Mouse (Mus musculus) bone marrow, adult 2 months (tissue): ENCODE measurements around the gene Pard3.

Experiments
- CTCF ChIP-seq: fragments of 200-500 bp; IDR thresholded peaks from 2 replicates; pipeline ENCODE4 v1.5.1; 2011; ENCODE audit warnings: low read length, control low read depth; ENCODE audit not compliant: control insufficient read depth, insufficient read depth
- POLR2A ChIP-seq: fragments of 200-500 bp; IDR thresholded peaks from 2 replicates; pipeline ENCODE4 v1.6.1; 2011; ENCODE audit warnings: low read depth, mild to moderate bottlenecking, control low read depth, low read length, borderline replicate concordance; ENCODE audit not compliant: control insufficient read depth

DNA sequence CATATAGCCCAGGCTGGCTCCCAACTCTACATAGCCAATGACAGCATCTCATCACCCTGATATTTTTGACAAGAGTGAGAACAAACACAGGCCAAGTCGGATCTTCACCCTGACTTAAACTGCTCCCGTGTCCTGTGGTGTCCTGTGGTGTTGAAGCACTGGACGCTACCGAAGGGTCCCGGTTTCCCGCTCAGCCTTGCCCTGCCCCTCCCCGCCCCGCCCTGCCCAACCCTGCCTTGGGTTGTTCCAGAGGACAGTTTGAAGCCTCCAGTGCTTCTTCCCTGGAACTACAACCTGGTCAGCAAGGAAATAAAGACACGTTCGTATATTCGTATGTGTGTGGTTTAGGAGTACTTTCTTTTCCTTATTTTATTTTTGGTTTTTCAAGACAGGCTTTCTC lies 37.9 kb upstream of the Pard3 start:
- TF ChIP-seq POLR2A: no peak
- no peak for TF ChIP-seq CTCF
